Comparison of ENCODE assay signal across 13 mouse cellular contexts in the genomic region with DNA sequence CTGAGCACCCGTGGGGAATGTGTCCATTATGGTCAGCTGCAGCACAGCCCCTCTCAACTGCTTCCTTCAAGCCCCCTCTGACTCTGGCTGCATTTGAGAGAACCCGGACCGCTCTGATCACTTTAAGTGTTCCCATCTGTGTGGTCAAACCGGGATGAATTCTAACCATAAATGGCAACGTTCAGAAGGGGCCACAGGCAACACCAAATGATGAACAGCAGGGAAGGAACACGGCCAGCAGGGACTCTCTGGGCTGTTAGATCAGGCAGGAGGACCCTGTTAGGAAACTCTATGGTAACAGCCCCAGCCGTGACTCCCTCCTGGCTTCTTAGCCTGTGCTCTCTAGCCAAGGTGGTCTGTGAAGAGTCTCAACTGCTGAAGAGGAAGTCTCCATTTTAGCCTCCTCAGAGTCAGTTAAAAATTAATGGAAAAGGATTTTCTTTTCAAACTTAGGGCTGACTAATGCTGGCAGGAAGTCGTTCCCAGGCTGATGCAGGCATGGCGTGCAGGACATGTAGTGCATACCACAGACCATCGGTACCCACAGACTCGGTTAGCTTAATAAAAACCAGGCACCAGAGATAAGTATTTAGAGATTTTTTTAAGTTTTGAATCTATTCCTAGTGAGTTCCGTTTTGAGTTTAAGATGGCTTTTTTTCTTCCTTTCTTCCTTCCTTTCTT. TPM values are rescaled to one million over a fixed set of nuclear protein-coding genes. Genes with fewer than 3 reads are reported as not detected.
A peak's percentile ranks its signal among the peaks of the same experiment; 100 is the strongest.
DNase-seq lines count a peak whose midpoint lies in the region; ATAC-seq and TF ChIP-seq lines count a peak whose summit lies in the region.
"Had no signal": no experiment of that assay in that cellular context is flagged by ENCODE, and none has a peak within 500 bp of the region (broad histone marks: within the 10 kb centered on the region; RNA-seq: fewer than 3 reads in every experiment).

No protein-coding gene starts in this region.

- ATAC-seq in kidney, postnatal 0 days (replicated peaks; ENCODE audit: low FRiP score, low read depth), result no peak; the same call in 1 of the 2 replicates
- ATAC-seq in embryonic facial prominence, embryonic 15.5 days (ENCODE audit: insufficient number of reproducible peaks, low FRiP score, low TSS enrichment, low read depth), result peak; percentile 66
- ATAC-seq in limb, embryonic 15.5 days (ENCODE audit: insufficient number of reproducible peaks, low FRiP score, low TSS enrichment, low read depth), result peak; percentile 61
- peak; percentile 81 for ATAC-seq in stomach, embryonic 16.5 days (ENCODE audit: insufficient read depth, low FRiP score)
- ATAC-seq in hindbrain, postnatal 0 days, result no peak
- ATAC-seq: hindbrain, embryonic 16.5 days had no signal

- no peak overlapping the region for H3K9ac ChIP-seq in kidney, postnatal 0 days (ENCODE audit: low read depth, low read length)
- no peak overlapping the region for H3K9ac ChIP-seq in embryonic facial prominence, embryonic 15.5 days
- no peak overlapping the region for H3K9ac ChIP-seq in limb, embryonic 15.5 days
- H3K9ac ChIP-seq in stomach, embryonic 16.5 days (ENCODE audit: low read length), result 0 out of 2 replicates have a peak overlapping the region, but pooled peaks have one; percentile 20
- H3K9ac ChIP-seq in hindbrain, postnatal 0 days (replicated peaks; ENCODE audit: low read length), result no peak overlapping the region
- H3K9ac ChIP-seq: neural tube, embryonic 12.5 days had no signal

- no peak for TF ChIP-seq CTCF in kidney, postnatal 0 days (IDR thresholded peaks at IDR 0.05; ENCODE audit: low read depth)
- TF ChIP-seq CTCF in hindbrain, postnatal 0 days (IDR thresholded peaks at IDR 0.05; ENCODE audit: low read depth), result no peak

- no peak overlapping the region for H3K4me3 ChIP-seq in kidney, postnatal 0 days (replicated peaks; ENCODE audit: low read depth, low read length)
- H3K4me3 ChIP-seq in embryonic facial prominence, embryonic 15.5 days (replicated peaks), result no peak overlapping the region
- H3K4me3 ChIP-seq in limb, embryonic 15.5 days, result no peak overlapping the region
- H3K4me3 ChIP-seq in stomach, embryonic 16.5 days (replicated peaks; ENCODE audit: low read length), result no peak overlapping the region
- no peak overlapping the region for H3K4me3 ChIP-seq in hindbrain, postnatal 0 days (ENCODE audit: low read length)
- H3K4me3 ChIP-seq: neural tube, embryonic 12.5 days had no signal

- 0 out of 2 replicates have a peak, but pooled peaks cover 4% of the 10 kb centered on the region for H3K4me1 ChIP-seq in kidney, postnatal 0 days (replicated peaks; ENCODE audit: insufficient read depth, low read length)
- H3K4me1 ChIP-seq in embryonic facial prominence, embryonic 15.5 days, result peaks cover 44% of the 10 kb centered on the region
- H3K4me1 ChIP-seq in limb, embryonic 15.5 days, result peaks cover 40% of the 10 kb centered on the region
- peaks cover 16% of the 10 kb centered on the region; the same call in 1 of the 2 replicates for H3K4me1 ChIP-seq in stomach, embryonic 16.5 days (ENCODE audit: control insufficient read depth, insufficient read depth, low read length)
- H3K4me1 ChIP-seq in hindbrain, postnatal 0 days (ENCODE audit: insufficient read depth, low read length), result no peaks in the 10 kb centered on the region
- H3K4me1 ChIP-seq: neural tube, embryonic 12.5 days had no signal

- no peaks in the 10 kb centered on the region for H3K9me3 ChIP-seq in kidney, postnatal 0 days (replicated peaks; ENCODE audit: low read length)
- H3K9me3 ChIP-seq in embryonic facial prominence, embryonic 15.5 days (replicated peaks), result no peaks in the 10 kb centered on the region
- H3K9me3 ChIP-seq in limb, embryonic 15.5 days, result no peaks in the 10 kb centered on the region
- no peaks in the 10 kb centered on the region for H3K9me3 ChIP-seq in stomach, embryonic 16.5 days (replicated peaks; ENCODE audit: control insufficient read depth, low read length)
- H3K9me3 ChIP-seq in hindbrain, postnatal 0 days (ENCODE audit: low read length), result no peaks in the 10 kb centered on the region
- H3K9me3 ChIP-seq: neural tube, embryonic 12.5 days had no signal

- 48% methylated on average over 12 of the region's 12 CpGs for WGBS in kidney, postnatal 0 days
- 28% methylated on average over 12 of the region's 12 CpGs for WGBS in embryonic facial prominence, embryonic 15.5 days
- 28% methylated on average over 12 of the region's 12 CpGs for WGBS in limb, embryonic 15.5 days
- WGBS in stomach, embryonic 16.5 days, result 28% methylated on average over 12 of the region's 12 CpGs
- 79% methylated on average over 12 of the region's 12 CpGs for WGBS in hindbrain, postnatal 0 days

- H3K27ac ChIP-seq in kidney, postnatal 0 days, result peak overlapping the region; percentile 25
- H3K27ac ChIP-seq in embryonic facial prominence, embryonic 15.5 days (replicated peaks), result peak overlapping the region; percentile 89
- H3K27ac ChIP-seq in limb, embryonic 15.5 days, result peak overlapping the region; percentile 81
- H3K27ac ChIP-seq in stomach, embryonic 16.5 days (ENCODE audit: low read length), result peak overlapping the region; percentile 95
- H3K27ac ChIP-seq in hindbrain, postnatal 0 days, result no peak overlapping the region
- H3K27ac ChIP-seq: macrophage; neural tube, embryonic 12.5 days had no signal

- H3K27me3 ChIP-seq in kidney, postnatal 0 days (ENCODE audit: insufficient read depth, low read length), result no peaks in the 10 kb centered on the region
- H3K27me3 ChIP-seq in embryonic facial prominence, embryonic 15.5 days, result no peaks in the 10 kb centered on the region
- H3K27me3 ChIP-seq in limb, embryonic 15.5 days, result no peaks in the 10 kb centered on the region
- H3K27me3 ChIP-seq in stomach, embryonic 16.5 days (ENCODE audit: control insufficient read depth, insufficient read depth, low read length), result no peaks in the 10 kb centered on the region
- no peaks in the 10 kb centered on the region for H3K27me3 ChIP-seq in hindbrain, postnatal 0 days (ENCODE audit: insufficient read depth, low read length)
- H3K27me3 ChIP-seq: neural tube, embryonic 12.5 days had no signal

- DNase-seq in kidney, postnatal 0 days (ENCODE audit: low spot score), result no peak
- no peak for DNase-seq in kidney, adult 11 months
- DNase-seq in hindbrain, postnatal 0 days (ENCODE audit: low spot score), result no peak
- DNase-seq in layer of hippocampus, postnatal 25 days (ENCODE audit: extremely low spot score in 1 of 2, low spot score in 1 of 2), result no peak
- DNase-seq: cerebellum, adult 11 months; right cerebral cortex, postnatal 14 days; thymus, postnatal 14 days had no signal

- H3K4me2 ChIP-seq in kidney, postnatal 0 days (ENCODE audit: low read length), result no peak overlapping the region
- H3K4me2 ChIP-seq in embryonic facial prominence, embryonic 15.5 days (replicated peaks), result no peak overlapping the region
- H3K4me2 ChIP-seq in limb, embryonic 15.5 days, result no peak overlapping the region
- no peak overlapping the region for H3K4me2 ChIP-seq in stomach, embryonic 16.5 days (ENCODE audit: low read depth, low read length)
- no peak overlapping the region for H3K4me2 ChIP-seq in hindbrain, postnatal 0 days (ENCODE audit: low read depth, low read length)
- H3K4me2 ChIP-seq: neural tube, embryonic 12.5 days had no signal

- no peaks in the 10 kb centered on the region for H3K36me3 ChIP-seq in kidney, postnatal 0 days (ENCODE audit: insufficient read depth, low read length)
- no peaks in the 10 kb centered on the region for H3K36me3 ChIP-seq in embryonic facial prominence, embryonic 15.5 days
- H3K36me3 ChIP-seq in limb, embryonic 15.5 days, result no peaks in the 10 kb centered on the region
- H3K36me3 ChIP-seq in stomach, embryonic 16.5 days (ENCODE audit: control insufficient read depth, insufficient read depth, low read length), result no peaks in the 10 kb centered on the region
- no peaks in the 10 kb centered on the region for H3K36me3 ChIP-seq in hindbrain, postnatal 0 days (ENCODE audit: insufficient read depth, low read length)
- H3K36me3 ChIP-seq: neural tube, embryonic 12.5 days had no signal

RNA-seq across cellular contexts. Expression of a gene that starts 27.4 kb away (rescaled TPM):
- polyA plus RNA-seq in kidney, postnatal 0 days (2015; fragmentation: Nextera tagmentation; extraction: Ambion mirVana), result 63.9 and 64.2 TPM in 2 replicates
- polyA plus RNA-seq in embryonic facial prominence, embryonic 15.5 days (2015; fragmentation: Nextera tagmentation; extraction: Ambion mirVana), result 390 and 438 TPM in 2 replicates
- polyA plus RNA-seq in limb, embryonic 15.5 days (2015; fragmentation: Nextera tagmentation; extraction: Ambion mirVana), result 369 and 451 TPM in 2 replicates
- polyA plus RNA-seq in stomach, embryonic 16.5 days (2015; fragmentation: Nextera tagmentation; extraction: Ambion mirVana), result 263 and 287 TPM in 2 replicates
- total RNA-seq in hindbrain, postnatal 0 days (2014; rRNA removed), result 30.3 and 37.8 TPM in 2 replicates
- polyA plus RNA-seq in hindbrain, postnatal 0 days (2015; fragmentation: Nextera tagmentation; extraction: Ambion mirVana), result 20.3 and 22.2 TPM in 2 replicates
- total RNA-seq in layer of hippocampus, postnatal 25 days (2021), result 1 to 10 TPM; 5.0 to 6.1 TPM

Comparison
In these comparisons a context has a peak if more than half of its experiments do, and no peak if none do; other contexts are left out.
1. ATAC-seq: peak in embryonic facial prominence, embryonic 15.5 days (single experiment), limb, embryonic 15.5 days (single experiment) and stomach, embryonic 16.5 days (single experiment); none in kidney, postnatal 0 days (single experiment) and hindbrain, postnatal 0 days (single experiment).